Mouse (Mus musculus): ENCODE measurements around the gene Stk11.
"Not testable (repeated sequence)": the region's sequence is repeated elsewhere in the genome, so short reads cannot be mapped to it uniquely, and the experiment has no call there.

Gene Stk11

DNA sequence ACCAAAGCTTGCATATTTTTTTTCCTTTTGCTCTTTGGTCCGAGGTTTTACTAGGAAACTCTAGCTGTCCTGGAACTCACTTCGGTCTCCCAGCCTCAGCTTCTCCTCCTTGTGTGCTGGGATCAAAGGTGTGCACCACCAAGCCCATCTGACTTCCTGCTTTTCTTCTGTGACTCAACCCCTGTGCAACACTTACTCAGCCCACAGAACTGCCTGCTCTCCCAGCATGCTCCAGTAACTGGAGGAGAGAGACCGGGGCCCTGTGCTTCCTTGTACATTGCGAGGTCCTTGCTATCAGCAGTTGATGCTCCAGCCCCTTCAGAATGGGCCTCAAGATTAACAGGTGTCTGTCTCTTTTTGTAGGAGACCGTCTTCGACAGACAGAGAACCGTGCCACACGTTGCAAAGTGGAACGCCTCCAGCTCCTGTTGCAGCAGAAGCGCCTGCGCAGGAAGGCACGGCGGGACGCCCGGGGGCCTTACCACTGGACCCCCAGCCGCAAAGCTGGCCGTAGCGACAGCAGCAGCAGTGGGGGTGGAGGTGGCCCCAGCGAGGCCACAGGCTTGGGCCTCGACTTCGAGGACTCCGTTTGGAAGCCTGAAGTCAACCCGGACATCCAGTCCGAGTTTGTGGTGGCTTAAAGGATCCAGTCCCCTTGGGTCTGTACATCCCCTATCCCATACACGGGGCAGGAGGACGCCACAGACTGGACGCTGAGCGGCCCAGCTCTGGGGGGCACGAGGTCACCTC is 40.6 kb downstream of the Stk11 start:
- no peak for DNase-seq (ENCODE audit: low read depth, low spot score)

DNA sequence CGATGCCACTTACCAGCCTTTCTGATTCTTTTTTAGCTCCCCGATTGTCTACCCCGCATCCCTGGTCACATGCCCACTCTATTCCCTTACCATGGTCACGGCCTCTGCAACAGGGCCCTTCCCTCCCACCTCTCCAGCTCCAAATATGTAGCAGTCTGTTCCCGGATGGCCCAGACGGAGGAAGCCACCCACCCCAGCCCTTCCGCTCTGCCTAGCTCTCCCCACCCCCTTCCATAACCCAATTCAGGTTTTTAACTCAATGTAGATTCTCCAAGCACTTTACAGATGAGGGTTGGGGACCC is 41.1 kb downstream of the Stk11 start:
- no peak for DNase-seq (ENCODE audit: low read depth, low spot score)

DNA sequence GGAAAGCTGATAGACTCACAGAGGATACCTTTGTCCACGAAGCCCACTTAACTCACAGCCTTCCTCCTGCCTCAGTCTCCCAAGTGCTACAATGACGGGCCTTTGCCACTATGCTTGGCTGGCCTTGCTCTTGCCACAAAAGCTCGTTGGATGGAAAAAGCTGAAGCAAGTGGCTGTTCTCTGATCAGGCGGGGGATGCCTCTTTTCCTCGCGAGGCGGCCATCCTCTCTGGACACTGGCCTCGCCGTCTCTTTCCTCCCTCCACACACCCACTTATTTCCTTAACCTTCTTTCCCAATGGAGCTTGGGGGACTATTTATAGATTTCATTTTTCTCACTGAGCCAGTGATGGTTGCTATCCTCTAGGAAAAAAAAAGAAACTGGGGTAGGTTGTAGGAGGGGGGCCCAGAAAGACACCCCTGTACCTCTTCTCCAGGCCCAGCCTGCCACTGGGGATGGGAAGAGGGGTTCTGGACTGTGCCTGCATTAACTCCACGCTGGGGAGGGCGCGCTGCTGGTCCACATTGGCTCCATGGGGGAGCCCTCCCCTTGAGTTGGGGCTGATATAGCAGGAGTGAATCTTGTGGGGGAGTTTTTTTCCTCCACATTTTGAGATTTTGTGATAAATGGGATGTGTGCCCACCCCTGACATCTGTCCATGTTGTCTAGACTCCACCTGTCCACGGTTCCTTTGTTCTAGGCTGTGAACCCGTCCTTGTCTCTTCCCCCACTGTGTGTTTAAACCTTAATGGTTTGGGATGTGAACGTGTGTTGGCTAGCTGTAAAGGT is 41.7 kb downstream of the Stk11 start:
- no peak for DNase-seq (ENCODE audit: low read depth, low spot score)

DNA sequence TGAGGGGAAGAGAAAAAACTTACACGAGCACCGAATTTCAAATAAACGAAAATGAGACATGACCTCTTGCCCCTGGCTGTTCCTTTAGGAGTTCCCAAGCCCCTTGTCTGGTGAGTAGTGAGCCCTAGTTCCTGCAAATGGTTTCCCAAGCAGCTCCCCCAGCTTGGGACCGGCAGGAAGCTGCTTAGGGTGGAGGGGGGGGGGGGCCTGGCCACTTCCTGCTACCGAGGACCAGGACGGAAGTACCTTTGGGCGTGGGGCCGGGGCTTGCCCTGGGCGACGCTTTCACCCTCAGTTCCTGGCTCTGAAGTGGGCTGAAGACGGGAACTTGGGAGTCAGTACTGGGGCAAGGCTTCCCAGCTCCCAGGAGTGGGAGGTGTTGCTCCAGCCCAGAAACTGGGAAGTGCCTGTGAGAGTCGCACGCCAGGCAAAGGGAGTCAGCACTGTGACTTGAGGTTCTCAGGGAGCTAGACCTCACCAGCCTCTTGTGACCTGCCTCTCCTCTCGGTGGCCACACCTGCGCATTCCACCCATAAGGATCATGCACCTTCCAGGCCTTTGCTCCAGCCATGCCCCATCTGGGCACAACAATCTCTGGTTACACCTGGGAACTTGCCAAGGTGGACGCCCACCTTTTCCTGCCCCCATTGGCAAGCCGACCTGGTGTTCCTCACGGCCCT is 42.8 kb downstream of the Stk11 start:
- peak; percentile 85 for DNase-seq (ENCODE audit: low read depth, low spot score)

DNA sequence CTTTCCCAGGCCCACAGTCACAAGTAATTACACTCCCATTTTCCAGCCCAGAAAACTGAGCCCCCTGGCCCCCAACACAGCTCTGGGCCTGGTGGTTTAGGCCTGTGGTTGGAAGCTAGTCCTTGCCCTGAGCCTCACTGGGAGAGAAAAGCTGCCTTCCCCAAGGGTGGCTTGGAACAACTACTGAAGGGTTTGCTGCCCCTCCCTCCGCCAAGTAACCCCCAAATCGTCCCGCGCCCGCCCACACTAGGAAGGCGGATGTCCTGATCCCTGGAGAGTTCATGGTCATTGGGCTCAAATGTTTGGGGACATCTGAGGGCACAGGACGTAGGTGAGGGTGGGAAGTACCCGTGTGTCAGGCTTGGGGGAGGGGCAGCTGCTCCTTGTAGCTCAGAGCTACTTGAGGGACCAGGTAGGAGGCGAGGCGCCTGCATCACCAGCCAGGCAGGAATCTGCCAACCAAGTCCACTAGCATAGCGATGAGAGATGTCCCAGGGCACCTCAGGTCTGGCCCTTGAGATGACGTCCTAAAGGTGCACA is 43.5 kb downstream of the Stk11 start:
- peak; percentile 75 for DNase-seq (ENCODE audit: low read depth, low spot score)

DNA sequence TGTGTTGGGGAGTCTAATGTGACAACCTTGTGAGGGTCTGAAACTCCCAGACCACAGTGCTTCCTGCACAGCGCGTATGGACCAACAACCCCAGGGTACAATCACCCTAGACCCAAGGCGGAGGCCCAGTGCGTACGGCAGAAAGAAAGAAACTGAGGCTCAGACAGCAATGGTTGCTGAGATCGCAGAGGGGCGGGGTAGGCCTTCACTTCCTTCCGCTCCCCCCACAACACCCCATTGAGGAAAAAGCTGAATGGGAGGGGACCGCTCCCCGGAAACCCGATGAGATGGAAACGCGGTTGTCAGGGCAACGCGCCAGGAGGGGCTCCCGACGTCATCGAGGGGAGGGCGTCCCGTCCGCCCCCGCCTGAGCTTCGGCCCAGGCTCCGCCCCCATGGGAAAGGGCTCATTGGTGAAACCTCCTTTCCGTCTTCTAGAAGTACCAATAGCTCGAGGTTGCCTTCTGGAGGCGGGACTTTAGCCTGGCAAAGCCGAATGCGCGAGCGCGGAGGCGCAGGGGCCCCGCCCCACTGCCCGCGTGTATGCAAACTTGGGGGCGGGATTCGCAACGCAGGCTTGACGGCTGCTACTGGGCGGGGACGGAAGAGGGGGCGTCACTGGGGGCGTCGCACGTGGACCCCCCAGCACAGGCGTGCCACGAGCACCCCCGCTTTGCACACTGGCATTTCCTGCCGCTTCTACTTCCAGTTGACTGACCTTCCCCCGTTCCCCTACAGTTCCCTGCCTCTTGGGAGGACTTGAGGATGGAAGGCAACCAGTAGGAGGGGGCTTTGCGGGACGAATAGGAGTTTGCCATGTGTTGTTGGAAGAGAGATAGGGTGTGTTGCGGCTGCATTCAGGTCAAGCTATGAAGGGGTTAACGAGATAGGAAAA is 44.2 kb downstream of the Stk11 start:
- peak; percentile 100 for DNase-seq (ENCODE audit: low read depth, low spot score)

DNA sequence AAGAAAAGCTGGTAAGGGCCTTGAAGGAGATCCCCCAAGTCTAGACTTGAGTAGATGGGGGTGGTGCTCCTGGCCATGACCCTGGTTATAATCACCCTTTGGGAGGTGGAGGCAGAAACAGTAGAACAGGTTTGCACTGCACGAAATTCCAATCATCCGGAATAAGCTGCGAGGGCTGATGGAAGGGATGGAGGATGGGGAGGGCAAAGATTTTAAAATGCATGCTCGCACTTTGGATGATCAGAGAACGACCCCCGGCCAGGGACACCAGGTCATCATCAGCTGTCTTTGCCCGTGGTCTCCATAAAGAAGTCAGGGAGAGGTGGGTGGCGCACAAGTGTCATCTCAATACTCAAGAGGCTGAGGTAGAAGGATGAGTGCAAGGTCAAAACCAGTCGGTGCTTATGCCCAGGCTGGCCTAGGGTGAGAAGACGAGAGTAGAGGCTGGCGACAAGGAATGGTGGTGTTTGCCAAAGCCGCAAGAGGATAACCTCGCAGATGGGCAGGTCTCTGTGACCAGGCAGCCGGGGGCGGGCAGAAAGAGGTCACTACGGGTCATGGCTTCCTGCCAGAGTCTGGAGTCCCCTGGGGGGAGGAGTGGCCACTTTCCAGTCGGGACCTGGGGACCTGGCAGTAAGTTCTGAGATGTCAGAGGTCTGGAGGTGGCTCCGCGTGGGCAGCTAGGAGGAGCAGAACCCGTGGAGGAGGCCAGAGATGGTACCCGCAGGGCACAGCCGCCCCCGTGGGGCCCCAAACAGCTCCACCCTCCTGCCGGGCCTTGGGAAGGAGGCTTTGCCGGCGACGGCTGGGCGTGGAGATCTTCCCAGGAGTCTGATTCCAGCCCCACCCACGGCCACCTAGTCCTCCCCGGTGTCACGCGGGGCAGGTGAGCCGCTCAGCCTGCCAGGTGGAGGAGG is 45.1 kb downstream of the Stk11 start:
- DNase-seq (ENCODE audit: low read depth, low spot score) = peak; percentile 66

DNA sequence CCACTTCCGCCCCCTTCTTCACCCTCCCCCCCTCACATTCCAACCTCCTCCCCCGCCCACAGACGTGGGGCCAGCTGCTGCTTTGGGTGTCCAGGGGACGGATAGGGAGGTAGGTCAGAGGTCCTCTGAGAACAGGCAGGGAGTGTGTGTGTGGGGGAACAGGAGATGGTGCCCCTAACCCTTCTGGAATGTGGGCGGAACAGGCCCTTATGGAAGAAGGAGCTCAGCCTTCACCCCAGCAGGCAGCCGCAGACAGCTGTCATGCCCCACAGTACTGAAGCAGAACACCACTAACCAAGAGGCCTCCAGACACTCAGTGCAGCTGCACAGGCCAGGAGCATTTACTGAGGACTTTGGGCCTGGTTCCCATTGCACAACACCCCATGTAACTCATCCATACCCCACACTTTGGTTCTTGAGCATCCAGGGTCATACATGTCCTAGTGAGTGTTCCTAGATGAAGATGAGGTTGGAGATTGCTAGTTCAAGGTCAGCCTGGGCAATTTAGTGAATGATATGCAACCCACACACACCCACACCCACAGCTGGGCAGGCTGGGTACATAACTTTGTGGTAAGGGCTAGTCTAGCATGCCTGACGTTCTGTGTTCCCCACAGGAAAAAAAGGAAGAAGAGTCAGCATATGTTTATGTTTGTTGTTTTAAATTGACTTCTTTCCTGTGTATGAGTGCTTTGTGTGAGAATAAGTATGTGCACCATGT is 46.1 kb downstream of the Stk11 start:
- DNase-seq (ENCODE audit: low read depth, low spot score) = peak; percentile 30

DNA sequence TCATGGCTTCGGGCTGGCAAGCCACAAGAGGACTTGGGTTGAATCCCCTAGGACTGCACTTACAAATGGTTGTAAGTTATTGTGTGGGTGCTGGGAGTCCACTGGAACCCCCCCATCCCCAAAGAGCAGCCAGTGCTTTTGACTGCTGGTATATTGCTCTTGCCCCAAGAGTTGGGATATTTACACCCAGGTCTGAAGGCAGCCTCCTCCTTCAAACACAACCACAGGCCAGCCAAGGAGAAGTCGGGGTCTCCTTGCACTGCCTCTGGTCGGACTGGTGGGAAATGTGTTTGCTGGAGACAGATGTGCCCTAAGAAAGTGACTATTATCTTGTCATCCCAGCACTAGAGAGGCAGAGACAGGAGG is 46.6 kb downstream of the Stk11 start:
- DNase-seq (ENCODE audit: low read depth, low spot score) = no peak

DNA sequence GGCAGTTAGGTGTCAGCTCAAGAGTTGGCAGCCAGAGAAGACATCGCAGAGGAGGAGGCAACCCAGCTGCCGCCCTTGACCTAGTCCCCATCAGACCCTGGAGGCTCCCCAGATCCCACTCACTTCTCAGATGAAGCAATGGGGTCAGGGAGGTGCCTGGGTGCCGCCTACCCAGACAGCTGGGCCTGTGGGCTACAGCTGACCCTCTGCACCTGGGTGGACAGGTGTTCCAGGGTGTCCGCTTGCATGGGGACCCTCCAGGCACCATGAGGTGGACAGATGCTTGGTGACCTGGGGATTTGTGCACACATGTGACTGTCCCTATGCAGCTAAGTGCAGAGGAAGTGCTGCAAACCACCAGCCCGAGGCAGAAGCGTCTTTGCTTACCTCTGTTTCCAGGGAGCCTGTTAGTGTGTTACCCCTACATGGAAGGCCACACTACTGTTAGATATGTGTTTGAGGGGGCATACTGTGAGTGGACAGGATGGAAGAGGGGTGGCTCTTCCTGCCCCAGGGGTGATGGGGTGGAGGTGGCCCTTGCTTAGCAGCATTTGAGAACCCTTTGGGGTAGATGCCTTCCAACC is 47.2 kb downstream of the Stk11 start:
- no peak for DNase-seq (ENCODE audit: low read depth, low spot score)

DNA sequence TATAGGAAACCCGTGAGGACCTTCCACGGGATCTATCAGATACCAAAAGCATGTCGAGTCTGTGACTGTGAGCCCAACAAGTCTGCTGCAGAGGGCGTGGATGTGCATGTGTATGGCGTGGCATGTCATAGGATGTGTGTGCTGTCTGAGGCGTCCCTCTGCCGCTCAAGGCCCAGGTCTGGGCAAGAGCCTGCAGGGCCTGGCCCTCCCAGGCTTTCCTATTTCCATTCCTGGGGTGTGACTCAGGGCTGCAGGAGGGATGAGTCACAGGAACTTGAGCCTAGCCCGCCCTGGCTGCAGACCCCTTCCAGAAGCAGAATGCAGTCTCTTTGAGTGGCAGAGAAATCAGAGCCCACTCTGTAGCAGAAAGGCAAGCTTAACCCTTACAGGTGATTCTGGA is 48.1 kb downstream of the Stk11 start:
- no peak for DNase-seq (ENCODE audit: low read depth, low spot score)

DNA sequence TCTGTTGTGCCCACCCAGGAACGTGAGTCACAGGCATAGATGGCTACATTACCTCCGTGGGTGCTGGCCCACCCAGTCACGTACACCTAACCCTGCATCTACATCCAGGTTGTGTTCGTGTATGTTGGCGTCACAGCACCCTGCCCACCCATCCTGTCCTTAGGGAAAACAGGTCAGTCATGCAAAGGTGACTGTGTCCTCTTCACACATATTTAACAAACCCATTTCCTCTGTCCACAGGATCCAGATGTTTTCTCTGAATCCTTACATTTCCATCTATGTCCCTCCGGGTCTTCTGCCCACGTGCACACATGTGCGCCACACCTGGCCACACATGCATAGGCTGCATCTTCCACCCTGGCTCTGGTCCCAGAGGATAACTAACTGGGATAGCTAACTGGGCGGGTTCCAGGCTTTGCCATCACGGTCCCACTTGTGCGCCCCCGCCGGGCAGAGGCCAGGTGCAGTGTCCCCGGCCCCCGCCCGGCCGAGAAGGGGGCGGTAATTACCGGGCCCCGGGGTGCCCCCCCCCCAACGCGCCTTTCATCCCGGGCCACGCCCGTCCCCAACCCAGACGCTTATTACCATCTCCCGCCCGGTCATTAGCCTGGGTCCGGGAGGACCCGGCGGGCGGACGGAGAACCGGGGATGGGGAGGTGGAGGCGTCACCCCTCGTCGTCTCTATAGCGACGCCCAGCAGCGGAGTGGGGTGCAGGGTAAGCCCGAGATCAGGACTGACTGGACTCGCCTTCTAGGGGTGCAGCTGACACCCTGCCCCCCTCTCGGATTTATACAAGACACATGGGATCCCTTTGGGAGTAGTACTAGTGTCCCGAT is 48.8 kb downstream of the Stk11 start:
- no peak for DNase-seq (ENCODE audit: low read depth, low spot score)

DNA sequence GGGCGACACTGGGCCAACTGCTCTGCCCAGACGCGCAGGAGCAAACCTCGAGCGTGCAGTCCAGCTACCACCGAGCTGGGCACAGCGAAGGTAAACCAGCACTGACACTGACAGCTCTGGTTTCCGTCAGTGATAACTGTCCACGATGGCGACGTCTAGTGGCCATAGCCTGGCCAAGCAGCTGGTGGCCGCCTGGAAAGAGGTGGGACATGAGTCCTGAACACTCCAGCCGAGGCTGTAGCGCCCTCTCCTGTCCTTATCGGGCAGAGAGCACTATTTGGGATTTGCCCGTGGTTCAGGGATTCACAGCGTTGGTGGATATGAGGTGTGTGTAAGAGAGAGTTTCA is 49.4 kb downstream of the Stk11 start:
- DNase-seq (ENCODE audit: low read depth, low spot score) = peak; percentile 94

DNA sequence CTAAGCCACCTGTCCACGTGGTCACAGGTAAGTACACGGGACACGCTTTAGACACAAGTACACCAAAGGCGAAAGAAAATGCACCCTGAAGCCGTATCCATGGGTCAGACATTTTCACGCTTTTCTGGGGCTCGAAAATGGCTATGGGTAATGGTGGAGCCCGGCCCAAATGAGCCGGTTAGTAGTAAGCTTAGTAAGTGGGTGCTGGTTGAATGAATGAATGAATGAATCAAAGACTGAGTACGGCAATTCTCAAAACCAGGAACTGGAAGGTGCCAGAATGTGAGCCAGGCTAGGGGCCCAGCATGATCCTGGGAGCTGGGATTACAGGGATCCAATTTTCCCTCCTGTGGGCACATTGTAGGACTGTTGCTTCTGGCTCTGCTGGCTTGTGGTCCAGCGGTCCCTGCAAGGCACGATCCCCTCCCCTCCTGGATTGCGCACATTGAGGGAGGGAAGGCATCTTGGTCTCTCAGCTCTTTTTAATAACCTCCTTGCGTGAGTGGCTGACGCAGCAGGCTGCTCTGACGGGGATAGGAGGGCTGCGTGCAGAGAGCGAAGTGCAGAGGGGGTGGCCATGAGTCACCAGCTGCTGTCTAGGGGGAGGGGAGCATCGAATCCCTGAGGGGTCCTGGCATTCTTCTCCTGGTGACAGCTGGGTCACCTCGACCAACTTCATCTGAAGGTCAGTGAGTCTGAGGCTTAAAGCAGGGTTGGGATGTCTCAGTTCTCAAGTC is 50.0 kb downstream of the Stk11 start, which contains the start of gene Cirbp:
Gene Cirbp (plus strand): TSS at position 594 of the 737 bp plus-strand sequence.
- peak; percentile 20 for DNase-seq (ENCODE audit: low read depth, low spot score)

DNA sequence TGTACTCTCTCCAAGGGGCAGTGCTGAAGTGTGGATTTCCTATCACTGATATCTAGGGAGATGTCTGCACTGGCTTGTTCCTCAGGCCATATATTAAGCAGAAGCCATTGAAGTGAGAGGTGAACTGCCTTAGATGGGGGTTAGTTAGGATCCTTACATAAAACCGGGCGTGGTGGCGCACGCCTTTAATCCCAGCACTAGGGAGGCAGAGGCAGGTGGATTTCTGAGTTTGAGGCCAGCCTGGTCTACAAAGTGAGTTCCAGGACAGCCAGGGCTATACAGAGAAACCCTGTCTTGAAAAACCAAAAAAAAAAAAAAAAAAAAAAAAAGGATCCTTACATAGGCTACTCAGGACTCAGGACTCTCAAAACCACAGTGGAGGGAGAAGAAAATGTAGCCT is 50.5 kb downstream of the Stk11 start:
- DNase-seq (ENCODE audit: low read depth, low spot score) = not testable (repeated sequence)

DNA sequence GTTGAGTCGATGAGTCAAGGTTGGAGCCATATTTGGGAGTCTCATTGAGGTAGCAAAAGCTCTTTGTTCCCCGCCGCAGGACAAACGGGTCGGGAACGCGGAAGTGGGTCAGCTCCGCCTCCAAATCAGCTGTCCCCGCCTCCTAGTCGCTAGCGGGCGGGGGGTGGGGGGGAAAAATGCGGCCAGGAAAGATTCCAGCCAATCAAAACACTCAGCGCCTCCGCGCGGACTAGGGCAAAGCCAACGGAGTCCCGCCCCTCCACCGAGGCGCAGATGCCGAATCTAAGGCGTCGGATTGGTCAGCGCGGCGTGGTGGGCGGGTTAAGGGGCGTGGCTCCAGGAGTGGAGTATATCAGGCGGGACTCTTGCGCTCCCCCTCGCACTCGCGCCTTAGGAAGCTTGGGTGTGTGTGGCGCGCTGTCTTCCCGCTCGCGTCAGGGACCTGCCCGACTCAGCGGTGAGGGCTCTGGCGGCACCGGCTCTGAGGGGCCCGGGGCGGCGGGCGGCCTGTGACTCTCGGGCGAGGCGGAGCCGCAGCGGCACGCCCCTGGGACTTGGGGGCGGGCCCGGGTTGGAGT is 51.9 kb downstream of the Stk11 start:
- peak; percentile 99 for DNase-seq (ENCODE audit: low read depth, low spot score)

DNA sequence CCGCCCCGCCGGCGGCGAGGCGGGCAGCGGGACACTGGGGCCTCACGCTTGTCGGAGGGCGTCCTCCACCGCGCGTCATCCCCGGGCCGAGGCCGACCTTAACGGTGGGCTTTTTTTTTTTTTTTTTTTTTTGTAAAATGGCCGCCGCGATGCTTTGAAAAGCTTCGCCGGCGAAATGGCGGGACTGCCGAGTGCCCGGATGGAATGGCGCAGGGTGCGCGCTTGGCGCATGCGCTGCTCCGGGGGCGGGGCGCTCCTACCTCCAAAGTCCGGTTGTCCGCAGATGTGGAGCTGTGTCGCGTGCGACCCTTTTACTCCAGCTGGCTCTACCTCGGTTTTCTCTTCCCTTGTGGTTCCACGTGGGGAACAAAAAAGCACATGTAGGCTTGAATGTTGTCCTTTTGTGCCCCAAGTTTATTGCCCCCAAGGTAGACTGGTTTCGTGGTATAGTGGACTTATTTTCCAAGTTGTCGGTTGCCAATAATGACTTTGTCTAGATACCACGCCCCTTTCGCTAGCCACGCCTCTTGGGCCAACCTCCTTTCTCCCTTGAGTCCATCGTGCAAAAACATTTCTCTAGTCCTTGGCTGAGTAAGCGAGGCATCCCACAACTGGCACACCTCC is 52.5 kb downstream of the Stk11 start:
- peak; percentile 92 for DNase-seq (ENCODE audit: low read depth, low spot score)
